Mouse (Mus musculus) liver, adult 2 months (tissue): Measurements from ENCODE around the gene Il17rd.

ENCODE experiments used
- CTCF ChIP-seq: fragments of 200-500 bp; IDR thresholded peaks from 2 replicates; pipeline ENCODE4 v1.5.1; 2011; ENCODE audit warnings: low read depth, low read length, control low read depth
- POLR2A ChIP-seq: fragments of 200-500 bp; IDR thresholded peaks from 2 replicates; pipeline ENCODE4 v1.6.1; 2011; ENCODE audit warnings: low read length, control low read depth; ENCODE audit not compliant: insufficient read depth; ENCODE audit errors: extremely low read depth

- TF ChIP-seq CTCF (no peak), POLR2A (no peak)
These were observed 103.9 kb downstream of the Il17rd start for GRCm38 (mm10) chr14:27142680-27143079.
